Mouse (Mus musculus): Measurements from ENCODE around the gene Cblb.

Cblb gene

GRCm38 (mm10) chr16:52100466-52100865, 69.4 kb downstream of the Cblb start:
- H3K36me3 ChIP-seq (ENCODE audit: control insufficient read depth, insufficient read depth, low read length, poor library complexity, severe bottlenecking) = peaks cover 5% of the 10 kb centered on the region; the same call in 1 of the 2 replicates
- no peak for DNase-seq (ENCODE audit: low read depth, low spot score)
- no peaks in the 10 kb centered on the region for H3K27me3 ChIP-seq (ENCODE audit: control insufficient read depth, insufficient read depth, low read length, poor library complexity, severe bottlenecking)

DNA sequence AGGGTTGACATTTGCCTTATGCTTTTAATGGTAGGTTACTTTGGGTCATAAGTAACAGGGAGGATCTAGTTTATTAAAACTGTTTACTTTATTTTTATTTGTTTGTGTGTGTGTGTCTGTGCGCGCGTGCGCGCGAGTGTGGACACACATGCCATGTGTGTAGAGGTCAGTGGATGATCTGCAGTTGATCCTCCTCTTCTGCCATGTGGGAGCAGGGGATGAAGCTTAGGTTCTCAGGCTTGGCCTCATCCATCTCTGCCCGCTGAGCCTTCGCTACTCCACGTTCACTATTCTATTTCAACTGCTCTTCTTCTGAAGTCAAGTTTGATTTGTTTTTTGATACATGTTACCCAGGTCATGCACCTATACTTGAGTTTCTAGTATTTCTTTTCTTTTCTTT, 73.6 kb downstream of the Cblb start:
- no peaks in the 10 kb centered on the region for H3K27me3 ChIP-seq (ENCODE audit: control insufficient read depth, insufficient read depth, low read length, poor library complexity, severe bottlenecking)
- no peak for DNase-seq (ENCODE audit: low read depth, low spot score)
- 0 out of 2 replicates have a peak, but pooled peaks cover 4% of the 10 kb centered on the region for H3K36me3 ChIP-seq (ENCODE audit: control insufficient read depth, insufficient read depth, low read length, poor library complexity, severe bottlenecking)

DNA sequence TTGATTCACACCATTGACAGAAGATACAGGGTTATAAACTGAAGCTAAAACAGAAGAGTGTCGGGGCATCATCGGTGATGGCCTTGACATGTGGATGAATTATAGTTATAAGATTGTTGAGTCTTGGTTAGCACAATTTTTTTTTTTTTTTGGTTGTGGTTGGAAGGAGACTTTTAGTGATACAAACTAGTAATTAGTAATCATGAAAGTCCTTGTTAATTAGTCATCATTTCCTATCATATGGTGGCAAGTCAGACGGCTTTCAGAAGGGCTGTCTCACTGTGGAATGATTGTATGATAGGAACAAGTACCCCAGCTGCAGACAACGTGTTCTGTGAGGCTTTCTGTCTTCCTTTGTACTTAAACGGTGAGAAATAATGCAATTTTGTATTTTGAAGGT, 76.8 kb downstream of the Cblb start:
- no peaks in the 10 kb centered on the region for H3K27me3 ChIP-seq (ENCODE audit: control insufficient read depth, insufficient read depth, low read length, poor library complexity, severe bottlenecking)
- H3K36me3 ChIP-seq (ENCODE audit: control insufficient read depth, insufficient read depth, low read length, poor library complexity, severe bottlenecking) = peaks cover 1% of the 10 kb centered on the region; the same call in 1 of the 2 replicates
- DNase-seq (ENCODE audit: low read depth, low spot score) = no peak

- no peaks in the 10 kb centered on the region for H3K27me3 ChIP-seq (ENCODE audit: control insufficient read depth, insufficient read depth, low read length, poor library complexity, severe bottlenecking)
- DNase-seq (ENCODE audit: low read depth, low spot score) = no peak
- peaks cover 6% of the 10 kb centered on the region; the same call in 1 of the 2 replicates for H3K36me3 ChIP-seq (ENCODE audit: control insufficient read depth, insufficient read depth, low read length, poor library complexity, severe bottlenecking)
These were observed 83.4 kb downstream of the Cblb start for GRCm38 (mm10) chr16:52114473-52114872.

- no peak for DNase-seq (ENCODE audit: low read depth, low spot score)
- H3K27me3 ChIP-seq (ENCODE audit: control insufficient read depth, insufficient read depth, low read length, poor library complexity, severe bottlenecking) = no peaks in the 10 kb centered on the region
- H3K36me3 ChIP-seq (ENCODE audit: control insufficient read depth, insufficient read depth, low read length, poor library complexity, severe bottlenecking) = peaks cover 2% of the 10 kb centered on the region; the same call in 1 of the 2 replicates
These were observed 88.0 kb downstream of the Cblb start for GRCm38 (mm10) chr16:52119003-52119402.

DNA sequence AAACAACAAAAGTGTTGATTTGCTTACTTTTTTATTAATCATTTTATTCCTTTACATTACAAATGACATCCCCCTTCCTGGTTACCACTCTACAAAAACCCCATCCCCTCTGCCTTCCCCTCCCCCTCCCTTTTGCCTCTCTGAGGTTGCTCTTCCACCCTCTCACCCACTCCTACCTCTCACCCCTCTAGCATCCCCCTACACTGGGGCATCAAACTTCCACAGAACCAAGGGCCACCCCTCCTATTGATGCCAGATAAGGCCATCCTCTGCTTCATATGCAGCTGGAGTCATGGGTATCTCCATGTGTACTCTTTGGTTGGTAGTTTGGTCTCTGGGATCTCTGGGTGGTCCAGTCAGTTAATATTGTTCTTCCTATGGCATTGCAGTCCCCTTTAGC, 93.9 kb downstream of the Cblb start:
- DNase-seq (ENCODE audit: low read depth, low spot score) = no peak
- Histone ChIP-seq H3K36me3 (ENCODE audit: control insufficient read depth, insufficient read depth, low read length, poor library complexity, severe bottlenecking) (no peaks in the 10 kb centered on the region), H3K27me3 (ENCODE audit: control insufficient read depth, insufficient read depth, low read length, poor library complexity, severe bottlenecking) (no peaks in the 10 kb centered on the region)

DNA sequence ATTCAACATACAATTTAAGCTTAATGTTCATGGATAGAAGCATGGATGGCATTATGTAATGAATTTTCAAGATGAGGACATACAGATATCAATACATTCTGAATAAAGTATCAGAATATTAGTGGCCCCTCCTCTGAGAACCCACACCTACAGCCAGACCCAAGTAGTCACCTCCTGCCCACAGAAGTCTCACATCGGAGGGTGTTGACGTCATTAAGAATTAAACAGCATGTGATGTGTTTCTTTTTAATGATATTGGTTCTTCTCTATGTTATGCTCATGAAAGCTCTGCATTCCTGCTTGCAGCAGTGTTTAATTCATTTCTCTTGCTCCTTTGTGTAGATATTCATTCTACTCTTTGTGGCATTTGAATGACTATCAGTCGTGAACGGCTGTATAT, 94.9 kb downstream of the Cblb start:
- H3K36me3 ChIP-seq (ENCODE audit: control insufficient read depth, insufficient read depth, low read length, poor library complexity, severe bottlenecking) = no peaks in the 10 kb centered on the region
- H3K27me3 ChIP-seq (ENCODE audit: control insufficient read depth, insufficient read depth, low read length, poor library complexity, severe bottlenecking) = no peaks in the 10 kb centered on the region
- no peak for DNase-seq (ENCODE audit: low read depth, low spot score)

GRCm38 (mm10) chr16:52129357-52129905, 98.4 kb downstream of the Cblb start:
- no peak for DNase-seq (ENCODE audit: low read depth, low spot score)
- H3K27me3 ChIP-seq (ENCODE audit: control insufficient read depth, insufficient read depth, low read length, poor library complexity, severe bottlenecking) = no peaks in the 10 kb centered on the region
- H3K36me3 ChIP-seq (ENCODE audit: control insufficient read depth, insufficient read depth, low read length, poor library complexity, severe bottlenecking) = no peaks in the 10 kb centered on the region

- H3K27me3 ChIP-seq (ENCODE audit: control insufficient read depth, insufficient read depth, low read length, poor library complexity, severe bottlenecking) = no peaks in the 10 kb centered on the region
- DNase-seq (ENCODE audit: low read depth, low spot score) = peak; percentile 48
- peaks cover 10% of the 10 kb centered on the region for H3K36me3 ChIP-seq (ENCODE audit: control insufficient read depth, insufficient read depth, low read length, poor library complexity, severe bottlenecking)
These were observed 101.9 kb downstream of the Cblb start for GRCm38 (mm10) chr16:52132808-52133490.

- no peaks in the 10 kb centered on the region for H3K27me3 ChIP-seq (ENCODE audit: control insufficient read depth, insufficient read depth, low read length, poor library complexity, severe bottlenecking)
- no peak for DNase-seq (ENCODE audit: low read depth, low spot score)
- peaks cover 10% of the 10 kb centered on the region for H3K36me3 ChIP-seq (ENCODE audit: control insufficient read depth, insufficient read depth, low read length, poor library complexity, severe bottlenecking)
These were observed 103.7 kb downstream of the Cblb start for GRCm38 (mm10) chr16:52134631-52135227.

DNA sequence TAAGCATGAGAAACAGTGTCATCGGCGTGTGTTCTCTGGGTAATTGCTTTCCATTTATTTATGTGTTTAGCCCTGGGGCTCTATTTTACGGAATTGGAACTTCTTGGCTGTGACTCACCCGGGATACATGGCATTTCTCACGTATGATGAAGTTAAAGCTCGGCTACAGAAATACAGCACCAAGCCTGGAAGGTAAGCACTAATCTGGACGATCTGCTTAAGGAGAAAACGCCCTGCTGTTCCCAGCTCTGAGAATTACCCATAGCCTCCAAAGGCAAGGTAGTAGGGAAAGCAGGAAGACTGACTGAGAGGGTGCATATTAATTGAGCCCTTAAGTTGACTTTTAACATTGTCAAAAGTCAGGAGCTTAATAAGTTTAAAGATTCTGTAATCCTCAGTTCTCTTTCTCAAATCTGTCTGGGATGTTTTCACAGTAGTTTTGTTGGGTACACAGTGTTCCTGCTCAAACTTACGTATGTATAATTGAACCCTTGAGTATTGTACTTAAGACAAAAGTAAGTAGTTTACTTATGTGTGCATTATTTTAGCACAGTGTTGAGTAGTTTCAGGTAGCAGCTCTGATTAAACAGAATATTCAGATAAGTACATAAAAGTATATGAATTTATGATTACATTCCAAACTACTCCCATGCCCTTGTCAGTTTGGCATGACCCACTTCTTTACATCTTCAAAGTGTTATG, 104.8 kb downstream of the Cblb start:
- DNase-seq (ENCODE audit: low read depth, low spot score) = no peak
- Histone ChIP-seq H3K36me3 (ENCODE audit: control insufficient read depth, insufficient read depth, low read length, poor library complexity, severe bottlenecking) (peaks cover 10% of the 10 kb centered on the region), H3K27me3 (ENCODE audit: control insufficient read depth, insufficient read depth, low read length, poor library complexity, severe bottlenecking) (no peaks in the 10 kb centered on the region)

- peak; percentile 16 for DNase-seq (ENCODE audit: low read depth, low spot score)
- H3K27me3 ChIP-seq (ENCODE audit: control insufficient read depth, insufficient read depth, low read length, poor library complexity, severe bottlenecking) = no peaks in the 10 kb centered on the region
- peaks cover 6% of the 10 kb centered on the region; the same call in 1 of the 2 replicates for H3K36me3 ChIP-seq (ENCODE audit: control insufficient read depth, insufficient read depth, low read length, poor library complexity, severe bottlenecking)
These were observed 112.1 kb downstream of the Cblb start for GRCm38 (mm10) chr16:52143101-52143500.

GRCm38 (mm10) chr16:52143818-52144217, 112.8 kb downstream of the Cblb start:
- DNase-seq (ENCODE audit: low read depth, low spot score) = no peak
- H3K36me3 ChIP-seq (ENCODE audit: control insufficient read depth, insufficient read depth, low read length, poor library complexity, severe bottlenecking) = peaks cover 6% of the 10 kb centered on the region; the same call in 1 of the 2 replicates
- no peaks in the 10 kb centered on the region for H3K27me3 ChIP-seq (ENCODE audit: control insufficient read depth, insufficient read depth, low read length, poor library complexity, severe bottlenecking)

DNA sequence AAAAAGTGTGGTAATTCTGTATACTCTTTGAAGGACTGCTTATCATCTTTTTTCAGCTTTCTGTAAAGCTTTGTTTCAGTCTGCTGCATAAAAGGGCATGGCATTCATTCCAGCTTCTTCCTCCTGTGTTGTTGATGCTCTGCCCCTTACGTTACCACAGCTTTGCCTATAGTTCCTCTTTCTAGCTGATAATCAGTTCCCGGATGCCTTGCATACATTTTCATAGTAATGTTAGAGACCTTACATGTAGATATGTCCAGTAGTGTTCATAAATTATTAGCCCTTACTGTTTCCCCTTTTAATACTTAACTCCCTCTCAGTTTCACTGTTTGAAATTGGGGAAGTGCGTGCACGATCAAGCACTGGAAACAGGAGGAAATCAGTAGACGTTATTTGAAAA, 113.8 kb downstream of the Cblb start:
- peak; percentile 78 for DNase-seq (ENCODE audit: low read depth, low spot score)
- Histone ChIP-seq H3K36me3 (ENCODE audit: control insufficient read depth, insufficient read depth, low read length, poor library complexity, severe bottlenecking) (peaks cover 6% of the 10 kb centered on the region; the same call in 1 of the 2 replicates), H3K27me3 (ENCODE audit: control insufficient read depth, insufficient read depth, low read length, poor library complexity, severe bottlenecking) (no peaks in the 10 kb centered on the region)

DNA sequence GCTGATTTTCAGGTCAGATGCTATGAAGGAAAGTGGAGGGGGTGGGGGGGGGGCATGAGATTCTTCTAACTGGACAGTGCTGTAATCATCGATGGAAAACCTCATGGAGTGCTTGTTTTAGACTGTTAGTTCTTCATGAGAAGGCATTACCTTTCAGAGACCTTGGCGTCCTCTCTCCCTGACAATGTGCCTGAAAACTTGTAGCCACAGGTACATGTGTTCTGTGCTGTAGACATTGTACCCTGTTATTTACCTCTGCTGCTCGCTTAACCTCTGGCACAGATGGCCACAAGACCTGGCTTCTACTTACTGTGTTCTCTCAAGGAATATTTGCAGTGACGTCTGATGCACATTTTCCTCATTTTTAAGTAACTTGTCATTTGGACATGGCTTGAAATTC, 114.5 kb downstream of the Cblb start:
- no peak for DNase-seq (ENCODE audit: low read depth, low spot score)
- H3K27me3 ChIP-seq (ENCODE audit: control insufficient read depth, insufficient read depth, low read length, poor library complexity, severe bottlenecking) = no peaks in the 10 kb centered on the region
- peaks cover 6% of the 10 kb centered on the region; the same call in 1 of the 2 replicates for H3K36me3 ChIP-seq (ENCODE audit: control insufficient read depth, insufficient read depth, low read length, poor library complexity, severe bottlenecking)

Measured in splenic B cell, adult 2 months (primary cell).